Mouse (Mus musculus) stomach, postnatal 0 days (tissue): ENCODE data around the gene Afap1. TPM values are rescaled to one million over a fixed set of nuclear protein-coding genes. Genes with fewer than 3 reads are reported as not detected.

Experiments
- ATAC-seq: fragments of 200-750 bp; cut with Nextera tagmentation; 2 replicates; pipeline ENCODE4 v1.8.0; 2017; ENCODE audit not compliant: low FRiP score, low TSS enrichment
- DNase-seq: peaks from one replicate; pipeline ENCODE4 v3.0.0-alpha.2; 2016; ENCODE audit warnings: low spot score
- H3K27ac ChIP-seq: fragments of 300-500 bp; sonication (generic); replicated peaks from 2 replicates; pipeline ENCODE4 v1.5.1; 2014; ENCODE audit warnings: mild to moderate bottlenecking, control low read depth
- H3K27me3 ChIP-seq: fragments of 300-500 bp; sonication (generic); 2 replicates; pipeline ENCODE4 v1.6.1; 2014; ENCODE audit warnings: low read length; ENCODE audit not compliant: control insufficient read depth, insufficient read depth
- H3K36me3 ChIP-seq: fragments of 300-500 bp; sonication (generic); 2 replicates; pipeline ENCODE4 v1.6.1; 2014; ENCODE audit warnings: low read length, mixed read lengths; ENCODE audit not compliant: control insufficient read depth, insufficient read depth
- H3K4me1 ChIP-seq: fragments of 300-500 bp; sonication (generic); replicated peaks from 2 replicates; pipeline ENCODE4 v1.6.1; 2014; ENCODE audit warnings: antibody characterized with exemption; ENCODE audit not compliant: control insufficient read depth, insufficient read depth
- H3K4me2 ChIP-seq: fragments of 300-500 bp; sonication (generic); replicated peaks from 2 replicates; pipeline ENCODE4 v1.6.1; 2014; ENCODE audit warnings: low read depth, mild to moderate bottlenecking, control low read depth, moderate library complexity
- H3K4me3 ChIP-seq: fragments of 300-500 bp; sonication (generic); 2 replicates; pipeline ENCODE4 v1.5.1; 2014; ENCODE audit warnings: low read depth, low read length, control low read depth
- H3K9ac ChIP-seq: fragments of 300-500 bp; sonication (generic); 2 replicates; pipeline ENCODE4 v1.6.1; 2014; ENCODE audit warnings: mild to moderate bottlenecking, low read length, control low read depth, mixed read lengths
- H3K9me3 ChIP-seq: fragments of 300-500 bp; sonication (generic); 2 replicates; pipeline ENCODE4 v1.6.1; 2016; ENCODE audit warnings: low read length; ENCODE audit not compliant: control insufficient read depth
- CTCF ChIP-seq: IDR thresholded peaks from 2 replicates; pipeline ENCODE4 v1.5.1; 2016; ENCODE audit warnings: antibody characterized with exemption, low read depth, mild to moderate bottlenecking, moderate library complexity
- EP300 ChIP-seq: optimal IDR thresholded peaks from 2 replicates; pipeline ENCODE3; 2016; ENCODE audit warnings: antibody characterized with exemption
- WGBS: fragments of 180-500 bp; shearing (Covaris S2); extraction: QIAGEN DNeasy Blood & Tissue Kit; methylation state at CpG from one replicate; pipeline ENCODE4 v1.1.7; 2014; 5-methylcytosine and 5-hydroxymethylcytosine counted together
- polyA plus RNA-seq: library from polyadenylated mRNA; unstranded; fragments of >200 nt; fragmentation: Nextera tagmentation; extraction: Ambion mirVana; gene quantifications from 2 replicates; pipeline ENCODE4 v1.2.1, GENCODE M21; 2015

The Afap1 gene
- polyA plus RNA-seq, 1 experiment from 2014 or later: 9.3 TPM

DNA sequence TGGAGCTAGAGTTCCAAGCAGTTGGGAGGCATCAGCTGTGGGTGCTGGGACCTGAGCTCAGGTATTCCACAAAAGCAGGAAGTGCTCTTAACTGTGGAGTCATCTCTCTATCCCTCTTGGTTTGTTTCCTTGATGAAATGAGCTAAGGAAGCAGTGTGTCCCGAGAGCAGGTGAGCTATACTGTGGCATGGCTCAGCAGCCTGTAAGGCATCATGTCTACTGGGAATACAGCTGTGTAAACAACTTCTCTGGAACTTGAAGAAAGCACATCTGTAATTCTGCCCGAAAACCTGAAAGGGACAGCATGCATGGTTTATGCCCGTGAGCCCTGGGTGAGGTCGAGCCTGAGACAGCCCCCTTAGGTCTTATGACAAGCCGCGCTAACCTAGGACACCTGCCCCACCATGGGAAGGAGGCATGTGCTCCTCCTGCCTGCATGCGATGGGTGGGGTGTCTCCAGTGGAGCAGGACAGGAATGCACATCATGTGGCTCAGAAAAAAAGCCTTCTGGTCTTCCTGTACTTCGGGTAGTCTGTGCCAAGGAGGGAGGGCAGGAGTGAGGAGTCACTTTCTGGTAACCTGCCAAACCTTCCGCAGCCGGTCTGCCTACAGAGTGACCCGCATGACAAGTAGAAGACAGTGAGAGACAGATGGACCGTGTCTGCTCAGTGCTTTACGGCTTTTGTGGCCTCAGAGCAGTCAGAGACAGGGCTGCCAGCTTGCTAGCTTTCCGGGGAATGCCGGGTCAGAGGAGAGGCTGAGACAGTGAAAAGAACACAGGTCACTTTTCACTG lies 14.7 kb downstream of the Afap1 start:
- 14% methylated on average over 15 of the region's 15 CpGs for WGBS
- peaks cover 2% of the 10 kb centered on the region; the same call in 1 of the 2 replicates for H3K36me3 ChIP-seq
- DNase-seq (peak; percentile 46), ATAC-seq (peak; percentile 76; the same call in 1 of the 2 replicates)
- TF ChIP-seq EP300: no peak
- TF ChIP-seq CTCF: peak; percentile 17; the same call in 1 of the 2 replicates
- peaks cover 21% of the 10 kb centered on the region for H3K4me1 ChIP-seq
- H3K27ac ChIP-seq: peak overlapping the region; percentile 79
- peak overlapping the region; percentile 27; the same call in 1 of the 2 replicates for H3K9ac ChIP-seq
- no peak overlapping the region for H3K4me3 ChIP-seq
- H3K27me3 ChIP-seq: no peaks in the 10 kb centered on the region
- peak overlapping the region; percentile 27; the same call in 1 of the 2 replicates for H3K4me2 ChIP-seq
- H3K9me3 ChIP-seq: 0 out of 2 replicates have a peak, but pooled peaks cover 3% of the 10 kb centered on the region

DNA sequence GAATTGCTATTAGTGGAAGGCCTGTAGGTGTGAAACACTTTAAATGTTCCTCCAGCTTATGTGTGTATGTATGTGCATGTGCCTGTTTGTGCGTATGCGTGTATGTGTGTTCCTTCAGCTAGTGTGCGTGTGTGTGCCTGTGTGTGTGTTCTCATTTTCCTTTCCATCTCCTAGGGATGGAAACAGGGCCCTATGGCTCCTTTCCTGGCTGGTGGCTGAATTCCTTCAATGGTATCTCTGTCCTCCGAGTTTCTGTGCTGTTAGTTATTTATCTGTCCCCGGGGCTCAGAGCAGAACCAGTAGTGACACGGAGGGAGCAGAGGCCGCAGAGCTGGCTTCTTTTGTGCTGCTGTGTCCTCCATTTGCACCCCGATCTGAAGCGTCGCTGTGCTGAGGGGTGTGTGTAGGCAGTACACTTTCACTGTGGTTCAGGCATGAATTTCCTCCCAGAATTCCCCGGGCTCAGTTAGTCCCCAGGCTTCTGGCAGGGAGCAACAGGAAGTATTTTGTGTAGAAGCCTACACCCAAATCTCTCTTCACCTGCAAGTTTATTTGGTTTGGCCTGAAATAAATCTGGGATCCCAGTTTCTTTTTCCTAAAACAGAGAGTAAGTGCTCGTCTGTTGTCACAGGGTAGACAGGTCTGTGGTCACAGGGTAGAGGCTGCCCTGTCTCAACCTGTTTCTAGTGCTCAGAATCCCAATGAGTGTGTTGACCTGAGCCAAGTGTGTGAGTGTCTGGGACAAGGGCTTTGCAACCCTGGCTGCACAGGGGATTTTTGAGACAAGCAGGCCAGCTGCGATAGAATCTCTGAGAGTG lies 15.7 kb downstream of the Afap1 start:
- Histone ChIP-seq H3K4me3 (no peak overlapping the region), H3K27me3 (no peaks in the 10 kb centered on the region), H3K27ac (peak overlapping the region; percentile 79), H3K36me3 (peaks cover 3% of the 10 kb centered on the region; the same call in 1 of the 2 replicates), H3K9ac (peak overlapping the region; percentile 41), H3K4me2 (peak overlapping the region; percentile 9; the same call in 1 of the 2 replicates), H3K9me3 (0 out of 2 replicates have a peak, but pooled peaks cover 3% of the 10 kb centered on the region), H3K4me1 (peaks cover 21% of the 10 kb centered on the region)
- TF ChIP-seq EP300: no peak
- TF ChIP-seq CTCF: no peak
- ATAC-seq (no peak), DNase-seq (no peak)
- WGBS: 43% methylated on average over 13 of the region's 13 CpGs

DNA sequence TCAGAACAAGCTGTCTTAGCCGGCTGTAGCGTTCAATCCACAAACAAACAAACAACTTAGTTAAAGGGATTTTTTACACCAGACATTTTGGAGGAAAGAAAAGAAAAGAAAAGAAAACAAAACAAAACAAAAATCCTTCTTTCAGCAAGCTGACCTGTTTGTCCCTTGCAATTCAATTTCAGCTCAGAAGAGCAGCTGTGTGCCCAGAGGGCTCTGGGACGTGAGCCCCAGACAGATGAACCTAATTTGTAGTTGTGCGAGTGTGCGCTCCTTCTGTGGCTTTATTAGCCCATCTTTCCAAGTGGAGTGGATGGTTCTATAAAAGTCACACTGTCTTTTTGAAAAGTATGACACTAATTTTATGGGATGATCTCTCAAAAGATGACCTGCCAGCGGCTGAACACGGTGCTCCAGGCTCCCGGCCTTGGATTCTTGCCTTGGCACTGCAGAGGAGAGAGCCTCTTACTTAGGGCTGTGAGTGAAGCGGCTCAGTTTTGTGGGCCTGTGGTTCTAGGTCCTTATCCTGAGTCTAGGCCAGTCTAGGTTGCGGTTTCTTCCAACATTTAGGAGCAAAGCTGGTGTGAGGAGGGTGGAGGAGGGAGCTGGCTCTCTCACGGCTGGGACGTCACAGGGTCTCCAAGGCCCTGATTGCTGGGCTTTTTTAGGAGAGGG lies 22.6 kb downstream of the Afap1 start:
- 0 out of 2 replicates have a peak, but pooled peaks cover 3% of the 10 kb centered on the region for H3K9me3 ChIP-seq
- H3K4me1 ChIP-seq: peaks cover 2% of the 10 kb centered on the region; the same call in 1 of the 2 replicates
- H3K27ac ChIP-seq: no peak overlapping the region
- no peaks in the 10 kb centered on the region for H3K27me3 ChIP-seq
- TF ChIP-seq CTCF (no peak), EP300 (no peak)
- H3K9ac ChIP-seq: no peak overlapping the region
- 78% methylated on average over 12 of the region's 12 CpGs for WGBS
- ATAC-seq: no peak
- no peak for DNase-seq
- peaks cover 3% of the 10 kb centered on the region; the same call in 1 of the 2 replicates for H3K36me3 ChIP-seq
- no peak overlapping the region for H3K4me2 ChIP-seq
- no peak overlapping the region for H3K4me3 ChIP-seq

DNA sequence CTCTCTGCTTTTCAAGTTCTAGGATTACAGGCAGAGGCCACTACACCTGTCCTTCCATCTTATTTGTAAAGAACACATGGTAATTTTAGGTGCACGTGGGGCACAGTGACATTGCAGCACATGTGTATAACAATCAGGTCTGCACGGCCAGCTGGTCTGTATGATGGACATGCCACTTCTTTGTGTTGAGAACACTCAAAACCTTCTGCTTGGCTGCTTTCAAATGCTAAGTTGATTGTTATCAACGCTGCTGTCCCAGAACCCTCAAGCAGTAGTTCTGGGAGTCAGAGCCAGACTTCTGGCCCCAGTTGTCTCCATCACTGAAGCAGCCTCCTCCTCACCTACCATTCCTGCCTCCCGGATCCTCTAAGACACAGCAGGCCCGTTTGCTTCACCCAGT lies 23.5 kb downstream of the Afap1 start:
- no peak for TF ChIP-seq CTCF
- TF ChIP-seq EP300: no peak
- H3K4me1 ChIP-seq: peaks cover 6% of the 10 kb centered on the region

DNA sequence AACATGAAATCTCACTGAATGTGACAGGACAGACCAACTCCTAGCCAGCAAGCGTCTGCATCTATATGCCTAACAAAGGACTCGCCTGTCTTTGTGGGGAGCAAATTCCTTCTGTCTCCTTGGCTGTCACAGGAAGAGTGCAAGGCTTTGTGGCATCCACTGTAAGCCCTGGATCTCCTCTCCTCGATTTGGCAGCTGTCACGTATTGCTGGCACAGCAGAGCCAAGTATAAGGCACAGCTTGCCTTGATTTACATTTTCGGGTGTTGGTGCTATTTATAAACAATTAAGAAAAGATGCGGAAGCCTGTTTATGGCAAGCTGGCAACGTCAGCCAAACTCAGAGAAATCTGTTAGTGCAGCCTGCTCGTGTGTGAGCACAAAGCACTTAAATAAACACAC lies 25.3 kb downstream of the Afap1 start:
- 23% methylated on average over 8 of the region's 8 CpGs for WGBS
- no peaks in the 10 kb centered on the region for H3K9me3 ChIP-seq
- H3K9ac ChIP-seq: no peak overlapping the region

More for the DNA sequence above, 23.5 kb downstream of the Afap1 start:
- H3K4me3 ChIP-seq: no peak overlapping the region
- no peak overlapping the region for H3K9ac ChIP-seq
- DNase-seq (no peak), ATAC-seq (no peak)
- WGBS: 66% methylated on average over 5 of the region's 5 CpGs
- H3K27me3 ChIP-seq: no peaks in the 10 kb centered on the region
- 0 out of 2 replicates have a peak, but pooled peaks cover 3% of the 10 kb centered on the region for H3K9me3 ChIP-seq
- H3K36me3 ChIP-seq: peaks cover 3% of the 10 kb centered on the region; the same call in 1 of the 2 replicates
- H3K4me2 ChIP-seq: no peak overlapping the region
- no peak overlapping the region for H3K27ac ChIP-seq

More for the DNA sequence above, 25.3 kb downstream of the Afap1 start:
- Histone ChIP-seq H3K36me3 (no peaks in the 10 kb centered on the region), H3K4me2 (no peak overlapping the region), H3K27me3 (no peaks in the 10 kb centered on the region), H3K4me1 (peaks cover 12% of the 10 kb centered on the region), H3K27ac (peak overlapping the region; percentile 40), H3K4me3 (no peak overlapping the region)
- DNase-seq: no peak
- ATAC-seq: no peak
- TF ChIP-seq CTCF (no peak), EP300 (no peak)
